Mouse (Mus musculus) WW6 (cell line): Measurements from ENCODE around the gene Cilp.
"Not testable (repeated sequence)": the region's sequence is repeated elsewhere in the genome, so short reads cannot be mapped to it uniquely, and the experiment has no call there.

Experiments
- DNase-seq: peaks from one replicate; pipeline ENCODE4 v3.0.0-alpha.2; 2013; ENCODE audit warnings: low read depth, low spot score

Cilp gene

GRCm38 (mm10) chr9:65247502-65248376 lies 17.2 kb upstream of the Cilp start:
- DNase-seq: no peak

GRCm38 (mm10) chr9:65248377-65248690 lies 16.6 kb upstream of the Cilp start:
- no peak for DNase-seq

- no peak for DNase-seq
These were observed 13.0 kb upstream of the Cilp start for GRCm38 (mm10) chr9:65252026-65252425.

- no peak for DNase-seq
These were observed 8.9 kb upstream of the Cilp start for GRCm38 (mm10) chr9:65255906-65256600.

GRCm38 (mm10) chr9:65257218-65257910 lies 7.6 kb upstream of the Cilp start:
- DNase-seq: no peak

- DNase-seq: no peak
These were observed 5.6 kb upstream of the Cilp start for GRCm38 (mm10) chr9:65259366-65259765.

GRCm38 (mm10) chr9:65261591-65262230 lies 3.3 kb upstream of the Cilp start:
- no peak for DNase-seq

- no peak for DNase-seq
These were observed 2.3 kb upstream of the Cilp start for GRCm38 (mm10) chr9:65262641-65263120.

GRCm38 (mm10) chr9:65267742-65268515 lies 2.9 kb downstream of the Cilp start:
- DNase-seq: no peak

- DNase-seq: no peak
These were observed 8.2 kb downstream of the Cilp start for GRCm38 (mm10) chr9:65273048-65273809.

GRCm38 (mm10) chr9:65273873-65274272 lies 8.9 kb downstream of the Cilp start:
- no peak for DNase-seq

- DNase-seq: not testable (repeated sequence)
These were observed 9.9 kb downstream of the Cilp start for GRCm38 (mm10) chr9:65274851-65275250.

GRCm38 (mm10) chr9:65275810-65276530 lies 11.0 kb downstream of the Cilp start:
- no peak for DNase-seq

- no peak for DNase-seq
These were observed 16.7 kb downstream of the Cilp start for GRCm38 (mm10) chr9:65281536-65282151.

GRCm38 (mm10) chr9:65283301-65283700 lies 18.3 kb downstream of the Cilp start:
- no peak for DNase-seq

GRCm38 (mm10) chr9:65288252-65288651 lies 23.3 kb downstream of the Cilp start:
- DNase-seq: not testable (repeated sequence)

- DNase-seq: no peak
These were observed 25.0 kb downstream of the Cilp start for GRCm38 (mm10) chr9:65289988-65290387.

- DNase-seq: no peak
These were observed 27.4 kb downstream of the Cilp start for GRCm38 (mm10) chr9:65292421-65292820.

GRCm38 (mm10) chr9:65293119-65293518 lies 28.1 kb downstream of the Cilp start:
- DNase-seq: no peak
